8 mouse cellular contexts compared by ENCODE assay signal in the genomic region with DNA sequence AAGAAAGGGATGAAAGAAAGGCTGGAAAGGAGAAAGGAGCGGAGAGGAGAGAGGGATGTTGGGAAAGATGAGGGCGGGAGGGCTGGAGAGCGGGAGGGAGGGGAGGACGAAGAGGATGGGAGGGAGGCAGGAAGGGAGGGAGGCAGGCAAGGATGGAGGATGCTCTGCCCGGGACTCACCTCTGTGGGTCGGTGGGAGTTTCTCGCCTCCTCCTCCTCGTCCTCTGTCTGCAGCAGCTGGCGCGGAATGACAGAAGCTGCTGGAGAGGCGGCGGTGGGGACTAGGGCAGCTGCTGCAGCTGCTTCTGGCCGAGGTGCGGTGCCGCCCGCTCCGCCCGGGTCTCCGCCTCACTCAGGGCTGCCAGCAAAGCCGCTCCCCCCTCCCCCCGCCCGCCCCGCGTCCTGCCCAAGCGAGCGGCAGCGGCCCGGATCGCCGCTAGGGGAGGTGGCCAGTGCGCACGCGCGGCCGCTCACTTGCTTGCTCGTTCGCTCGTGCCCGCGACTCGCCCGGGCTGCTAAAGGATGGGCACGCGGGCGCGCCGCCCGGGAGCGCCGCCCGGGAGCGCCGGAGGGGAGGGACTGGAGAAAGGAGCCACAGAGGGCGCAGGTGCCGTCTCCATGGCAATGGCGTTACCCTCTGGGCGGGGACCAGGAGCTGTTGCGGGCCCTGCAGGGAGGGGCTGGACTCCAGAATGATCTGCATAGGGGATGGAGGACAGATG. TPM values are rescaled to one million over a fixed set of nuclear protein-coding genes. Genes with fewer than 3 reads are reported as not detected.
DNase-seq lines count a peak whose midpoint lies in the region; ATAC-seq lines count a peak whose summit lies in the region.

TSS of gene Ctnna2 (minus strand) at position 459 of the 721 bp plus-strand sequence.

- peak; percentile 76 for DNase-seq in adrenal gland, postnatal 25 days
- DNase-seq in embryo, embryonic 10.5 days (ENCODE audit: low spot score): peak; percentile 93
- peak; percentile 35 to 59 for DNase-seq in gastrocnemius, postnatal 4 days (ENCODE audit: low spot score in 2 of 2)
- peak; percentile 94 to 96 for DNase-seq in left cerebral cortex, adult 9 months (ENCODE audit: low spot score in 2 of 2)
- peak; percentile 95 for DNase-seq in mesoderm, embryonic 11.5 days (ENCODE audit: low read depth, low spot score)
- peak; percentile 98 for DNase-seq in right cerebral cortex, postnatal 4 days
- DNase-seq in spleen, adult 18-20 months: no peak

- H3K27me3 ChIP-seq in intestine, embryonic 16.5 days (replicated peaks; ENCODE audit: control insufficient read depth, insufficient read depth, low read length): no peaks in the 10 kb centered on the region

- H3K4me2 ChIP-seq in intestine, embryonic 16.5 days (ENCODE audit: low read depth, low read length): peak within 1 kb of the TSS; percentile 82

- H3K4me3 ChIP-seq in intestine, embryonic 16.5 days (ENCODE audit: low read length): peak within 1 kb of the TSS; percentile 54

- H3K9me3 ChIP-seq in intestine, embryonic 16.5 days (ENCODE audit: control insufficient read depth, low read length): no peaks in the 10 kb centered on the region

- WGBS in intestine, embryonic 16.5 days: 1% methylated on average over 47 of the region's 58 CpGs

- no peaks in the 10 kb centered on the region for H3K36me3 ChIP-seq in intestine, embryonic 16.5 days (ENCODE audit: control insufficient read depth, insufficient read depth, low read length)

- no peak within 1 kb of the TSS for H3K27ac ChIP-seq in intestine, embryonic 16.5 days (ENCODE audit: low read length)

- ATAC-seq in intestine, embryonic 16.5 days: peak; percentile 94

- H3K4me1 ChIP-seq in intestine, embryonic 16.5 days (ENCODE audit: control insufficient read depth, insufficient read depth, low read length): 0 out of 2 replicates have a peak, but pooled peaks cover 2% of the 10 kb centered on the region

- peak within 1 kb of the TSS; percentile 43; the same call in 1 of the 2 replicates for H3K9ac ChIP-seq in intestine, embryonic 16.5 days (ENCODE audit: low read depth, low read length)

RNA-seq across cellular contexts. Expression of gene Ctnna2, which starts in this region (rescaled TPM):
- 1.5 and 2.6 TPM in 2 replicates for total RNA-seq in adrenal gland, postnatal 25 days (2021)
- under 1 TPM; 0.52 to 0.62 TPM for total RNA-seq in gastrocnemius, postnatal 4 days (2021)
- 4.6 and 4.9 TPM in 2 replicates for polyA plus RNA-seq in intestine, embryonic 16.5 days (2015; fragmentation: Nextera tagmentation; extraction: Ambion mirVana)

Comparison
In these comparisons a context has a peak if more than half of its experiments do, and no peak if none do; other contexts are left out.
1. Peak in DNase-seq in gastrocnemius, postnatal 4 days; RNA of the gene not detected or under 1 TPM.
2. DNase-seq: peak in adrenal gland, postnatal 25 days (single experiment), embryo, embryonic 10.5 days (single experiment), left cerebral cortex, adult 9 months (2 of 2), mesoderm, embryonic 11.5 days (single experiment) and right cerebral cortex, postnatal 4 days (single experiment); none in spleen, adult 18-20 months (0 of 2).